Mouse (Mus musculus) layer of hippocampus, adult 18-20 months (tissue): ENCODE measurements around the gene Slc27a2. TPM values are rescaled to one million over a fixed set of nuclear protein-coding genes. Genes with fewer than 3 reads are reported as not detected.
A peak's percentile ranks its signal among the peaks of the same experiment; 100 is the strongest.

Experiments used
- DNase-seq, 2 experiments: peaks; one replicate each; pipeline ENCODE4 v3.0.0; 2022; ENCODE audit warnings: low spot score in 2 of 2
- total RNA-seq, 2 experiments: library from RNA; stranded (reverse); gene quantifications; 2 replicates each; pipeline ENCODE4 v1.2.3; 2021

The Slc27a2 gene
- total RNA-seq, 2 experiments from 2014 or later = 13.9 to 14.2 TPM

DNA sequence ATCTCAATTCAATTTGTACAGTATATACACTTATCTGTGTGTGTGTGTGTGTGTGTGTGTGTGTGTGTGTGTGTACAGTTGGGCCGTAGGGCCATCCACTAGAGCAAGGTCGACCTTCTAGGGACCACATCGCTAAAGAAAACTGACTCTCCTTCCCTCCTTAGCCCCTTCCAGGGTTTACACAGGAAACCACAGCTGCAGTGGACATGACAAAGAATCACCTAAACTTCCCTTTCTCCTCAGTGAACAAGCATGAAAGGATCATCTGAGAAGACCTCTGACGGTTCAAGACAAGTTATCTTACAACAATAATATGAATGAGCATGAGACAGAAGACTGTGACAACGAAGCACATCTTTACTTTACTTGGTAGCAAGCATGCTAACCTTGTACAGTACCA is 311 bp upstream of the Slc27a2 start:
- DNase-seq = no peak

DNA sequence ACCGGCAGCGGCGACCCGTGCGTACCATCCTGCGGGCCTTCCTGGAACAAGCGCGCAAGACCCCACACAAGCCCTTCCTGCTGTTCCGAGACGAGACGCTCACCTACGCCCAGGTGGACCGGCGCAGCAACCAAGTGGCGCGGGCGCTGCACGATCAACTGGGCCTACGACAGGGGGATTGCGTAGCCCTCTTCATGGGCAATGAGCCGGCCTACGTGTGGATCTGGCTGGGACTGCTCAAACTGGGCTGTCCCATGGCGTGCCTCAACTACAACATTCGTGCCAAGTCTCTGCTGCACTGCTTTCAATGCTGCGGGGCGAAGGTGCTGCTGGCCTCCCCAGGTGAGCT is 1.1 kb downstream of the Slc27a2 start:
- DNase-seq = peak in 1 of 2 experiments; percentile 12

DNA sequence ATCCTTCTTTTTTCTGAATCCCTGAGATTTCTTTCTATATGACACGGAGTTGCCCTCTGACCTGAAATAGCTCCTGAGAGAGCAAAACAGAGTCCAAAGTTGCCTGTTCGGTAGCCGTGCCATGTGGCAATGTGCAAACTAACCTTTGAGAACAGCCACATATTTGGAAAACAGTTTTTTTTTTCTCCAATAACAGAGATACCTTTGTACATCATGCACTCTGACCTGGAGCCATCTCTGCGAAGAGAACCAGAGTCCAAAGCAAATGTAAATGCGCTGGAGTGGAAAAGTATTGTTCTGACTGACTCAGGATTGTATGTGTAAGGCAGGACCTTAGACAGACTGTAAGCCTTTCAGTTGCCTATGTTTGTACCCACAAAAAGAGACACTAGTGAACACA is 3.3 kb downstream of the Slc27a2 start:
- no peak for DNase-seq

DNA sequence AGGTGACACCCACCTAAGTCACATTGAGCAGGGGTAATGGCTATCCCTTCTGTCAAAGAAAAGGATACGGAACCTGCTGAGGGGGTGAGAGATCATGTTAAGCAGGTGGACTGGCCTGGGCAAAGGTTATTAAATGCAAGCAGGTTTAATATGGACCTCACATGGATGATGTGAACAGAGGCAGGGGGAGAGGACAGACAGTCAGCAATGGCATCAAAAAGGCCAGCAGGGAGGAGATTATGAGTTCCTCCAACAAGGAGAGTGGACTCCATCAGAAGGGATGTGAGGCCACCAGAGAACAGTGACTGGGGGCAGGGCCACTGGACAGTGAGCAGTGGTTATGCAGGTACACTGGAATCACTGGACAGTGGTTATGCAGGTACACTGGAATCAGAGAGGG is 7.9 kb downstream of the Slc27a2 start:
- no peak for DNase-seq

DNA sequence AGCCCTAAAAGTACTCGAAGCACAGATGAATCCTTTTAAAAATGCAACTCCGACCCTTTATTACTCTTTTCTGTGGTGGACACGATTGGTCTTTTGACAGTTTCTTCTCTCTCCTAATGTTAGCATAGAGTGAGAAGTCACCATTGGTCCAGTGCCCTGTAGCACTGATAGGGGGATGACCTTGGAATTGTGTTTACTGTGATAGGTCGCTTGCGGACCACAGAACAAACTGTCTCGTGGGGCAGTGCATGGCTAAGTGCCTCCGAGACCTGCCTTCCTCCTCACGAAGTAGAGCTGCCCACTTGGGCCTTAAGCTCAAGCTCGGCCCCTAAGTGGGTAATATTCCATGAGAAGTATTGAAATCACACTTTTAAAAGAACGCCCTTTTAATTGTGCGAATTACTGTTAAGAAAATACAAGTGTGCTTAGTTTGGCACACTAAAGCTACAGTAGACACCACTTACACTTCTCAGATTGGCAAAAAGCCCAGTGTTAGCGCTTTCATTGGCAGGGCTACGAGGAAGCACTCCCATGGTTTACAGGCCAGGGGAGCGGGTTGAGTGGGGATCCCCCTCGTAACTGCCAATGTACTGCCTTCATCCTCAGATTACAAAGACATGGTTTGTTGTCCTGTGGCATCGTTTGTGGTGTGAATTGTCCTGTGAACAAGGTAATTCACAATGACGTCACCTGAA is 11.4 kb downstream of the Slc27a2 start:
- no peak for DNase-seq

DNA sequence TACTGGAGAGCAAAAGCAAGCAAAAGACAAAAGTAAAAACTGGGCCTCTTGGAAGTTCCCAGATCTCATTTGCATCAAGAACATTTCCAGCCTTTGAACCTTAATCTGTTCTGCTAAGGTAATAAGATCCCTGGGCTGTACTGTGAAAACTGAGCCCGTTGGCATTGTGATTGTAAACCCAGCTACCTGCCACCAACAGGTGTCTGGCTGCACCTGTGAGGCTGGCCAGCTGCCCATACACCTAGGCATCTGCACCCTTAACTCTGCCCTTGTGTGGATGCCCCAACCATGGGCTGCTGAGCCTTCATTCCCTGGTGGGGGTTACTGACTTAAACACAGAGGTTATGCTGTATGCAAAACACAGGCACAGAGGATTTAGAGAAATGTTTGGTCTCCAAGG is 20.0 kb downstream of the Slc27a2 start:
- DNase-seq = no peak

DNA sequence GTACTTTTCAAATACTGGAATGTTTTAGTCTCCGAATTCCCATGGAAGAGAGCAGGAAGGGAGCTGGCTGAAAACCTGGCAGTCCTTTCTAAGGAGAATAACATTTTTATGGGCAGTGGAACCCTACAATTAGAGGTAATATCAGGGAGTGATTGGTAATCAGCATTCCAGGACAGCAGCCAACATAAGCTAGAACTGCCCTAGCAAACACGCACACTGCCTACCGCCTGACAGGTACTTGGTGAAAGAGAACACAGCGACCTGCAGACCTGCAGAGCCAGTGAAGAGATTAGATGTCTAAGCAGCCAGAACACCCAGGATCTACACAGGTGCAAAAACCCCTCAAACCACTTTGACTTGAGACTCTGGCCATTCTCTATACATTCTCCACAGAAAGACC is 20.5 kb downstream of the Slc27a2 start:
- DNase-seq = no peak

DNA sequence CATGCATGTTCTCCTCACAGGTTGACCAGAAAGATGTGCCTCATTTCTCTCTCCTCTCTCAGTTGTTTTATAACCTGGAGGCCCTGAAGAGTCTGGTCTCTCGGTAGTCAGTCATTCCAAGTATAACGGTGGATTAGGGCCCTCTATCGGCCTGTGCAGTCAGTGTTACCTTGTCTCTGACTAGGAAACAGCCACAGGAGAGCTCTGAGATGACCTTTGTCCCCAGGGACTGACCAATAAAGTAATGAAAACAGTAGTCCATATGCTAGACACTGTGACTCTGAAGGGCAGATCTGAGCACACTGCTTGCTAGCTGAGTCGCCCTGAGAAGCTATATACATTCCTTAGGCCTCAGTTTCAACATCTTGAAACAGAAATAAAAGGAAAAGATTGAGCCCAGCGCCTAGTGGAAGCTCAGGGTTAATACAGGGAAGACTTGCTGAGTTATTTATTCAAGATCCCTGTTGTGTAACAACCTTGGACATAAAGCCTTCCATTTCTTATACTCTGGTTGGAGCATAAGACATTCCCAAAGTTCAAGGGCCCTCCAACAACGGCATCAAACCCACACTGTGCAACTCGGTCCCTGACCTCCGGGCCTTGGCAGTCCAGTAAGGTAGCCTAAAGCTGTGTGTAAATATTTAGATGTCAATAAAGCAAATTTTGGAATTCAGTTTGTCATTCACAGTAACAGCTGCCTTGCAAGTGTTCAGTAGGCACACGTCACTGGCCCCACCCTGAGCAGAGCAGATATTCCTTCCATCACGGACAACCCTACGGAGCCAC is 23.4 kb downstream of the Slc27a2 start:
- no peak for DNase-seq

DNA sequence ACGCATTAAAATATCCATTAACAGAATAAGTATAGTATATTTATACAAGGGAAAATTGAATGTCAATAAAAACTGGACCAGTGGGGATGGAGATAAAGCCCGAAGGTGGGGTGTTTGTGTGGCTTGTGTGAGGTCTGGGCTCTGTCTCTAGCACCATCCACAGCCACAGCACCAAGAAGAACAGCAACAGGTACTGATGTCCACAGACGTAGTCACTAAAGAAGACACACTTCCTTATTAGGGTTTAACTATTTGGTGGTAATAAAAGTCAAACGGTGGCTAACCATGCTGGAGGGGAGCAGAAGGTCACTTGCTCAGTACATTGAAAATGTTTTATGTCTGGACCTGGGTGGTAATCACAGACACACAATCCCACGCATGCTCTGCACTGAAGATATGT is 25.2 kb downstream of the Slc27a2 start:
- no peak for DNase-seq

DNA sequence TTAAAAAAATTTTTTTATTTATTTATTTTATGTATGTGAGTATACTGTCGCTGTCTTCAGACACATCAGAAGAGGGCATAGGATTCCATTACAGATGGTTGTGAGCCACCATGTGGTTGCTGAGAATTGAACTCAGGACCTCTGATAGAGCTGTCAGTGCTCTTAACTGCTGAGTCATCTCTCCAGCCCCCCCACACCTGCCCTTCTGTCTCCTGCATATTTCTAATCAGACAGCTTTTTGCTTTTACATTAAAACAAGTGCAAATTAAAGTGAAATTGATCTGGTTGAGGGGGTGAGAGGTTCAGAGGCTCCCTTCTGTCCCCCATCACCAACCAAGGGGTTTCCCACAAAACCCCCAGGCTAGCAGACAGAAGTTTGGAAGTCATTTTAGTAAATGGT is 27.1 kb downstream of the Slc27a2 start:
- no peak for DNase-seq

DNA sequence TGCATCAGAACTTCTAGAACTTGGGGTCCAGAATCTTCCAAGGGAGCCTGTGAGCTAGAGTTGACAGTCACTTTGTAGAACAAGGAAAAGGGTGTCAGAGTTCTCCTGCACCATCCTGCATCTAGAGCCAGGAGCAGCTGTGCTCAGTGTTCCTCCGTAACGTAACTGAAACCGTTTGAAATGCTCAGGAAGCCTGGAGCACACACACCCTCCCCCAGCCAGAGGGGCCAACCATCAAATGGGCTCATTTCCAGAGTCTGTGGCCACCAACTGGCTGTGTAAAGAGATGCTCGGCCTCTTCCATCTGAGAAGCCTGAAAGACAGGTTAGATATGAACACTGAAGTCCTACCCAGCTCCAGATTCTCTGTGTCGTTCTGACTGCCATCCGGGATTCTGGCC is 31.8 kb downstream of the Slc27a2 start:
- no peak for DNase-seq

DNA sequence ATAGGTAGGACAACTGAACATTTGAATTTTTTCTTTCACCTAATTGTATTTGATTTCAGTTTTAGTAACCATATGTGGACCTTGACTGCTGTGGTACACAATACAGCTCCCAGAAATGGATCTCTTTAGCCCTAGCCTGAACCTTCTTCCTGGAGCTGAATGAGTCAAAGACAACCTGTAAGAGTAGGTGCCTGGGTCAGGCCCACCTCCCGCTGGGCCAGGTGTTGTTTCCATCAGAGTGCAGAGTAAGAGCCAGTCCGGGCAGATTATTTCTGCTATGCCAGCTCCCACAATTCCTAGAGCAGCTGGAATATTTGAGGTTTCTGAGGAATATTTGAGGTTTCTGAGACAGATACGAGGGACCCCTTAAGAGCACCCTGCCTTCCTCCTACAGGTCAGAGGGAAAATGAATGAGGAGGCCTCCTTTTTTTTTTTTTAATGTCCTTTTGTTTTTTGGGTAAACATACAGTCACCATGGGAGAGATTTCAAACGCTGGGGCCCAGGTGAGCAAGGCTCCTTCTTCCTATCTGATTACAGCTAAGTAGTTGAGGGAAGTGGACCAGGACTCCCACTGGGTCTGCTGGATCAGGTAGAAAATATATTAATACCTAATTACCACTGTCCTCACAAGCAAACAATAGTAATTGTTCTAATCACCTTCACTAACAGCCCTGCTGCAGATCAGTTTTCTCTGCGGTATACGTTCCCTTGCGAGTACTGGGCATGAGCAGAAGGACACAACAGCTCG is 32.6 kb downstream of the Slc27a2 start:
- no peak for DNase-seq

DNA sequence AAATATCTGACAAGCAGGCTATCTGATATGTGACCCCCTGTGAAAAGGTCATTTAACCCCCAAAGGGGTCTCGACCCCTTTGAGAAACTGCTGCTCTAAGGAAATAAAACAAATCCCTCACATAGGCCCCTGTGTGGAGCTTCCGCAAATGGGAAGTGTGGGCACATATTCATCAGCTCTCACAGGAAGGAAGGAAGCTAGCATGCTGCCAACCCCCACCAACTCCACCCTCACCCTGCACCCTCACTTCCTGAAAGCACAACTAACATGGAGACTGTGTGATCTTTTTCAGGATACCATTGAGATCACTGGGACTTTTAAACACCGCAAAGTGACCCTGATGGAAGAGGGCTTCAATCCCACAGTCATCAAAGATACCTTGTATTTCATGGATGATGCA is 35.3 kb downstream of the Slc27a2 start:
- no peak for DNase-seq

DNA sequence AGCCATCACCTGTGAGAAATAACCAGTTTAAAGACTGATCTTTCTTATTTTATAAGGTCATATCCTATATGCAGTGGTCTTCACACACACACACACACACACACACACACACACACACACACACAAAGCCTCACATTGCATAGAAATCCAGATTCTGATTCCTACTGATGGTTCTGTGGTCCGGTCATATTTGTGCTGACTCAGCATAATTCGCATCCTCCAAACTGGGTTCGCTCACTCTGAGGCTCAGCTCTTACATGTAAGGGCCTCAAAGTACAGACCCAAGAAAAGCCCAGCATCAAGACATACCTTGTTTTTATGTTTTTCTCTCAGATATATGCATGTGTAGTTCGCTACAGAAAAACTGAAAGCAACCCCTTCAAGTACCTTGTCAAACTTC is 39.1 kb downstream of the Slc27a2 start:
- DNase-seq = no peak

DNA sequence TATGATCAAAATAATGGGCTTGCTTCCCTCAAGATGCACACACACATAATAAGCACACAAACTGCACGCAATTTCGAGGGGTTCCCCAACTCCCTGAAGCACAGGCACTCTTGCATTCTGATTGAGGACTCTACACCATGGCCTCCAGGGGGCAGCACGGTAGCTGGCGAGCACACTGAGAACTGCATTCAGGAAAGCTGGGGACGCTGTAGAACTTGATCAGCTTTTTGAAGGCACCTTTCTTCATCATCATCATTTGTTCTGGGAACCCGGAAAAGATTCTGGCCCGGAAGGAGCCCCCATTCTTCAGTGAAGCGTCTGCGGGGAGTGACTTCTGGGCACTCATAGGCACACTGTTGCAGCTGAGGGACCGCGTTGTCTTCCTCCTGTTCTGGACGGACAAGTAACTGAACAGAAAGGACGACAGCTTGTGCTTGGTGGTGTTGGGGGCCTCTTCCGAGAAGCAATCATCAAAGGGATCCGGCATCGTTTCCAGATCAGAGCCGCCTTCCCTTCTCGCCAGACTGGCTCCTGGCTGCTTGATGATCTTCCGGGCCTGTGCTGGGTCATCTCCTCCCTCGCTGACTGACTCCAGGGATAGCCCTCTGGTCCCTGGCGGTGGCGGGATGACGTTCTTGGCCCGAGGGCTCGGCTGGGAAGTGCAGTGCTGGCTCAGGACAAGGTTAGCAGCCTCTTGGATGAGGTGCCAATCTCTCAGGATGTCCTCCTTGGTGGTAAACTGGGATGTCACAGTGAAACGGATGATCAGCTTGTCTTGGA is 41.8 kb downstream of the Slc27a2 start:
- DNase-seq = peak; percentile 46 to 79

DNA sequence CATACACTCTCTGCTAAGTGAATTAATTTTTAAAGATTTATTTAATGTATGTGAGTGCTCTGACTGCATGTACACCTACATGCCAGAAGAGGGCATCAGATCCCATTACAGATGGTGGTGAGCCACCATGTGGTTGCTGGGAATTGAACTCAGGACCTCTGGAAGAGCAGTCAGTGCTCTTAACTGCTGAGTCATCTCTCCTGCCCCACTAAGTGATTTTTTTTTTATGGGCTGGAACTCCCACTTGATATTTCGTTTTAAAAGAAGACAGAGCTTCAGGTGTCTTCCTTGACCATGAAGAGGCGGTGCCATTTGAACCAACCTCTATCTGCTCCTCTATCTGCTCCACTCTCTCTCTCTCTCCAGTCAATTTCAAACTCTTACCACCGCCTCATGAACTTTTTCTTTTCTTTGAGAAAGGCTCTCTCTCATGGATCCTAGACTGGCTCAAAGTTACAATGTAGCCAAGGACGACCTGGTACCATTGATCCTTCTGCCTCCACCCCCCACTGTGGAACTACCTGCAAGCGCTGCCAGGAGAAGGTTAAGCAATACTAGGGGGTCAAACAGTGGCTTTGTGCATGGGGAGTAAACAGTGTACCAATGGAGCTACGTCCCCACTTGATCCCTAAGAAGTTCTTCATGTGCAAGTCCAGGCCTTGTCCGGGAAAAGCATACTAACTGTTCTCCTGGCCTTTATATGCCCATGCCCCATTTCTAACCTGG is 44.3 kb downstream of the Slc27a2 start:
- DNase-seq = no peak

DNA sequence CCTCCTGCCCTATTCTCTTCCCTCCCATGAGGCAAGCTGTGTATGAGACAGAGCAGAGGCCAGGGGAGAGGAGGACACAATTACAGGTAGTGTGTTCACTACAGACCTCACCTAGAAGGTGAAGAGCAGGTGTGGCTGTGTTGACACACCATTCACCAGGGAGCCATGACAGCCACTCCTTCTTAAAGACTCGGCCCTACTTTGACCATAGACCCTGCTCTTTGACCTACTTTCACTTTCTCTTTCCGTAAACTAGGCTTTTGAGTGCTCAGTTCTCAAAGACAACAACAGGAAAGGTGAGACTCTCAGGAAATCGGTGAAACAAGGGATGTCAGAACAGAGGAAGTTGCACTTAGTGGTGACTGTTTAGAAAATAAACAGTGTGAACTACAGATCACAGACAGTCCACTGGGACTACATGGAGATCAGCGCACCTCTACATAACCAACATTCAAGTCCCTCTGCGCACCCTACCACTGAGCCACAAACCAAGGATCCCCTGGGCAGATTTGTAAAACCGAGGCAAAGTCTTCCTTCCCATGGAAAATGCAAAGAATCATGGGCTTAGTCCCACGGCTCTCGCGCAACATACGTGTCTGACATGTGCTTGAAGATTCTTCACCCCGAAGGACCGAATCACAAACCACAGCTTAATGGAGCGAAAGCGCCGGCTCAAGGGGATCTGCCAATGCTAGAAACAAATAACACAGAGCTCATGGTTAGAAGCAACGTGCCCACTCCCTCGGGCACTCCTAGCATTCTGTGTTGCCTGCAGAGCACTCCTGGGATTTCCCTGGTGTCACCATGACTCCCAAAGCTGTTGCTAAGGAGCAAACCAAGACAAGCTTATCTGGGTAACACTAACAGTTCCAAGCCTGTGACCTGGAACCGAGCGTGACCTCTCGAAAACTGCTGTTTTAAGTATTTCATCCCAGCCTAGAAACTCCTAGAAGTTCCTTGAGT is 45.4 kb downstream of the Slc27a2 start:
- peak in 1 of 2 experiments; percentile 43 for DNase-seq

DNA sequence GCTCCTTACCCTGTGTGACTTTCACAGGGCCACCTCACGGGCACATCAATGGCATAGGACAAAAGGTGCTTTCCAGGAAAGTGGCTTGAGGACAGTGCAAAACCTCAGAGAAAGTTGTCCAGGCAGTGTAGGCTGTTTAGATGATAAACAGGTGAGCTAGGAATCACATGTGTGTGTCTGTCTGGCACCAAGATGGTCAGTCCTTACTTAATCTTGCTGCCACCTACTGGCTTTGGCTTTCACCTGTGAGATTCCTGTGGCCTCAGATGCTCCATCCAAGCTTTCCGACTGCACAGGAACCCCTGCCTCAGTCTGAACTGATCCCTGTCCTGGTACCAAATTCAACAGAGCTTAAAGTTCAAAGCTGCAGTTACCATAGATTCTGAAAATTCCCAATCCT is 46.2 kb downstream of the Slc27a2 start:
- no peak for DNase-seq

DNA sequence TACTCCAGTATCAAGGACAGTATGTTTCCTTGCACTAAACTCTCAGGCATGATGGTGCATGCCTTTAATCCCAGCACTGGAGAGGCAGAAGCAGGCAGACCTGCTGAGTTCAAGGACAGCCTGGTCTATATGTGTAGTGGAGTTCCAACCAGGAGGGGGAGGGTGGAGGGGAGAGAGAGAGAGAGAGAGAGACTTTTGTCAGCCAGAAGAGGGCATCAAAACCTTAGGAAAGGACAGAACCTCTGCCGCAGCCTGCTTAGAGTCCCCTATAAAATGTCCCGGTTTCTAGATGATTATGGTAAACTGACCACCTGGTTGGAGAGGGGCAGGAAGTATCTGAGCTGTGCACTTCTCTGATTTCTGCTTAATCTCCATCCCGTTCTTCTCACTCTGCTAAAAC is 46.8 kb downstream of the Slc27a2 start:
- peak in 1 of 2 experiments; percentile 37 for DNase-seq

DNA sequence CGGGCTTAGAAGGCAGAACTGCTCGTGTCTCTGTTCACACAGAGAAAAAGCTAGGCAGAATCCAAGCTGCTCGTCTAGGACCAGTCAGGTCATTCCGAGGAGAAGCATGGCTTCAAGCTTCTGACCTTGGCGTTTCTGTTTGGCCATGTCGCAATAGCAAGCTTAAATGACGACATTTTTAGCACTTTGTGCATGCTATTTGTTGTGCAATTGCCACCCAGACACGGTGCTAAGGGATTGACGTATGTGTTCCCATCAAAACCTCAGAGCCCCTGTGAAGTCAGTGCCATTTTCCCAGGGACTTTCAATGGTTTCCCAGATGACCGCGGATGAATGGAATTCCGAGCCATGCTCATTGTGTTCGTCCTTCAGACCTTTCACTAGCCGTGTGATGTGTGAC is 48.3 kb downstream of the Slc27a2 start:
- no peak for DNase-seq
